ENCODE assay signal across 9 mouse cellular contexts in genomic region chr2:121041098-121041497, GRCm38 (mm10). TPM values are rescaled to one million over a fixed set of nuclear protein-coding genes. Genes with fewer than 3 reads are reported as not detected.
DNase-seq lines count a peak whose midpoint lies in the region; ATAC-seq lines count a peak whose summit lies in the region.
"Had no signal": no experiment of that assay in that cellular context is flagged by ENCODE, and none has a peak within 500 bp of the region (broad histone marks: within the 10 kb centered on the region; RNA-seq: fewer than 3 reads in every experiment).

No protein-coding gene starts in this region.

- H3K4me1 ChIP-seq in forebrain, embryonic 13.5 days, result no peaks in the 10 kb centered on the region

- DNase-seq in heart, adult 18-20 months, result peak; percentile 11 to 15
- DNase-seq in heart, adult 9 months (ENCODE audit: low spot score in 2 of 2), result no peak
- peak; percentile 56 for DNase-seq in A20 (ENCODE audit: low read depth, low spot score)
- DNase-seq in adrenal gland, postnatal 14 days, result peak; percentile 52
- DNase-seq in left cerebral cortex, adult 9 months (ENCODE audit: low spot score in 2 of 2), result peak; percentile 2 to 36
- peak; percentile 61 to 63 for DNase-seq in right cerebral cortex, adult 2 months (ENCODE audit: low spot score in 2 of 2)

- no peak overlapping the region for H3K27ac ChIP-seq in forebrain, embryonic 13.5 days

- H3K9me3 ChIP-seq in forebrain, embryonic 13.5 days (replicated peaks), result no peaks in the 10 kb centered on the region

- H3K36me3 ChIP-seq in forebrain, embryonic 13.5 days (ENCODE audit: poor library complexity, severe bottlenecking), result no peaks in the 10 kb centered on the region

- H3K27me3 ChIP-seq in forebrain, embryonic 13.5 days, result no peaks in the 10 kb centered on the region

- no peak overlapping the region for H3K9ac ChIP-seq in forebrain, embryonic 13.5 days

- 59% methylated on average over 5 of the region's 5 CpGs for WGBS in forebrain, embryonic 13.5 days

- H3K4me3 ChIP-seq in forebrain, embryonic 13.5 days, result no peak overlapping the region

- ATAC-seq in erythroid progenitor cell, adult 5-6 weeks (replicated peaks; ENCODE audit: low FRiP score, poor library complexity, severe bottlenecking), result peak; percentile 51
- ATAC-seq in forebrain, embryonic 13.5 days, result no peak

- H3K4me2 ChIP-seq in forebrain, embryonic 13.5 days, result no peak overlapping the region

RNA-seq across cellular contexts. Expression of gene Epb42, which starts 4.2 kb away (rescaled TPM):
- total RNA-seq in heart, adult 18-20 months (2021), result under 1 TPM in 1 of 2 experiments, not detected in 1; 0.44 TPM
- total RNA-seq in adrenal gland, postnatal 14 days (2021), result 2.0 and 10.3 TPM in 2 replicates
- total RNA-seq in erythroid progenitor cell, adult 5-6 weeks (2015; ENCODE audit: low replicate concordance), result 853 and 981 TPM in 2 replicates
- total RNA-seq in erythroid progenitor cell, adult 5-6 weeks (2017; ENCODE audit: low replicate concordance), result 806 and 856 TPM in 2 replicates
- 0.59 and 0.67 TPM in 2 replicates for polyA plus RNA-seq in forebrain, embryonic 13.5 days (2015; fragmentation: Nextera tagmentation; extraction: Ambion mirVana)
- total RNA-seq: layer of hippocampus, postnatal 25 days had no signal

RNA-seq across cellular contexts. Expression of gene Ccndbp1, which starts 32.9 kb away (rescaled TPM):
- 10 to 100 TPM; 32.5 to 35.2 TPM for total RNA-seq in heart, adult 18-20 months (2021)
- total RNA-seq in adrenal gland, postnatal 14 days (2021), result 39.3 and 48.9 TPM in 2 replicates
- 117 and 123 TPM in 2 replicates for total RNA-seq in erythroid progenitor cell, adult 5-6 weeks (2015; ENCODE audit: low replicate concordance)
- 86.5 and 101 TPM in 2 replicates for total RNA-seq in erythroid progenitor cell, adult 5-6 weeks (2017; ENCODE audit: low replicate concordance)
- 61.6 TPM in 2 replicates for polyA plus RNA-seq in forebrain, embryonic 13.5 days (2015; fragmentation: Nextera tagmentation; extraction: Ambion mirVana)

RNA-seq across cellular contexts. Expression of gene Tgm5, which starts 44.5 kb away (rescaled TPM):
- total RNA-seq in heart, adult 18-20 months (2021), result not detected
- not detected in 2 replicates for total RNA-seq in adrenal gland, postnatal 14 days (2021)
- not detected in 2 replicates for total RNA-seq in erythroid progenitor cell, adult 5-6 weeks (2015; ENCODE audit: low replicate concordance)
- total RNA-seq in erythroid progenitor cell, adult 5-6 weeks (2017; ENCODE audit: low replicate concordance), result not detected in 2 replicates
- polyA plus RNA-seq in forebrain, embryonic 13.5 days (2015; fragmentation: Nextera tagmentation; extraction: Ambion mirVana), result 0.10 TPM in 1 of 2 replicates, not detected in the other
- total RNA-seq: layer of hippocampus, postnatal 25 days had no signal

Comparison
In these comparisons a context has a peak if more than half of its experiments do, and no peak if none do; other contexts are left out.
1. DNase-seq: peak in heart, adult 18-20 months (2 of 2), A20 (single experiment), adrenal gland, postnatal 14 days (single experiment), left cerebral cortex, adult 9 months (2 of 2) and right cerebral cortex, adult 2 months (2 of 2); none in heart, adult 9 months (0 of 2).
2. RNA of gene Epb42, which starts 4.2 kb away (total RNA-seq): 806 to 981 TPM in erythroid progenitor cell, adult 5-6 weeks; 2.0 to 10.3 TPM in adrenal gland, postnatal 14 days and 0.44 TPM in heart, adult 18-20 months; every median in the first group is over 10 times any median in the second.